Comparison of ENCODE assay signal across 20 mouse cellular contexts in genomic region chr4:130164121-130164520, GRCm38 (mm10). TPM values are rescaled to one million over a fixed set of nuclear protein-coding genes. Genes with fewer than 3 reads are reported as not detected.
DNase-seq lines count a peak whose midpoint lies in the region; ATAC-seq and TF ChIP-seq lines count a peak whose summit lies in the region.
"Had no signal": no experiment of that assay in that cellular context is flagged by ENCODE, and none has a peak within 500 bp of the region (broad histone marks: within the 10 kb centered on the region; RNA-seq: fewer than 3 reads in every experiment).

No protein-coding gene starts in this region.

- intact Hi-C loops in heart, postnatal 10 days (cut with DNase I): loop anchor here (10.0 kb wide), 1 partner anchor 349 kb away; the partner anchor contains the start of gene Ptp4a2

- DNase-seq in heart, postnatal 10 days: no peak
- DNase-seq in liver, adult 2 months (ENCODE audit: extremely low read depth, low read depth, low spot score): no peak
- no peak for DNase-seq in liver, embryonic 11.5 days (ENCODE audit: low spot score)
- DNase-seq in embryonic facial prominence, embryonic 10.5 days (ENCODE audit: low spot score): no peak
- no peak for DNase-seq in limb, embryonic 10.5 days (ENCODE audit: low spot score)
- DNase-seq in thymus, postnatal 0 days (ENCODE audit: low spot score): no peak
- no peak for DNase-seq in ovary, postnatal 36 days (ENCODE audit: low spot score)
- DNase-seq: cerebellum, adult 11-12 months had no signal

- peak overlapping the region; percentile 70 for H3K4me2 ChIP-seq in heart, embryonic 13.5 days
- H3K4me2 ChIP-seq in liver, embryonic 11.5 days: no peak overlapping the region

- peak overlapping the region; percentile 71 for H3K27ac ChIP-seq in heart, embryonic 13.5 days (replicated peaks)
- H3K27ac ChIP-seq in liver, adult 2 months (replicated peaks; ENCODE audit: insufficient read depth, low read depth, low read length): peak overlapping the region; percentile 45
- no peak overlapping the region for H3K27ac ChIP-seq in liver, embryonic 11.5 days (ENCODE audit: low read depth, low read length)
- peak overlapping the region; percentile 84; the same call in 1 of the 2 replicates for H3K27ac ChIP-seq in embryonic facial prominence, embryonic 10.5 days (replicated peaks)
- H3K27ac ChIP-seq in limb, embryonic 10.5 days: peak overlapping the region; percentile 75
- H3K27ac ChIP-seq: embryonic facial prominence, embryonic 15.5 days; liver, embryonic 15.5 days had no signal

- H3K4me1 ChIP-seq in heart, embryonic 13.5 days: peaks cover 74% of the 10 kb centered on the region
- H3K4me1 ChIP-seq in liver, adult 2 months (ENCODE audit: control insufficient read depth, insufficient read depth, low read length): peaks cover 5% of the 10 kb centered on the region; the same call in 1 of the 2 replicates
- peaks cover 18% of the 10 kb centered on the region for H3K4me1 ChIP-seq in liver, embryonic 11.5 days (replicated peaks; ENCODE audit: control insufficient read depth, insufficient read depth, low read length)
- H3K4me1 ChIP-seq in embryonic facial prominence, embryonic 10.5 days: peaks cover 62% of the 10 kb centered on the region
- H3K4me1 ChIP-seq in limb, embryonic 10.5 days: peaks cover 54% of the 10 kb centered on the region

- H3K79me2 ChIP-seq in liver, adult 2 months (ENCODE audit: control insufficient read depth, insufficient read depth, low read length): no peaks in the 10 kb centered on the region

- no peak for ATAC-seq in heart, embryonic 13.5 days (ENCODE audit: extremely low read depth, insufficient number of reproducible peaks, low FRiP score, low TSS enrichment)
- no peak for ATAC-seq in liver, embryonic 11.5 days (replicated peaks; ENCODE audit: low FRiP score)
- ATAC-seq: midbrain, embryonic 16.5 days had no signal

- WGBS in heart, embryonic 13.5 days: 71% methylated on average over 6 of the region's 6 CpGs
- WGBS in liver, adult 2 months: 81% methylated on average over 6 of the region's 6 CpGs
- WGBS in liver, embryonic 11.5 days: 66% methylated on average over 6 of the region's 6 CpGs
- 71% methylated on average over 6 of the region's 6 CpGs for WGBS in embryonic facial prominence, embryonic 10.5 days
- 61% methylated on average over 6 of the region's 6 CpGs for WGBS in limb, embryonic 10.5 days

- peaks cover 10% of the 10 kb centered on the region for H3K36me3 ChIP-seq in heart, embryonic 13.5 days
- no peaks in the 10 kb centered on the region for H3K36me3 ChIP-seq in liver, adult 2 months (ENCODE audit: control insufficient read depth, insufficient read depth, low read length)
- H3K36me3 ChIP-seq in liver, embryonic 11.5 days (ENCODE audit: control insufficient read depth, insufficient read depth, low read length): no peaks in the 10 kb centered on the region
- H3K36me3 ChIP-seq in embryonic facial prominence, embryonic 10.5 days (replicated peaks): no peaks in the 10 kb centered on the region; the same call in 1 of the 2 replicates
- no peaks in the 10 kb centered on the region for H3K36me3 ChIP-seq in limb, embryonic 10.5 days
- H3K36me3 ChIP-seq: embryonic facial prominence, embryonic 15.5 days had no signal

- no peaks in the 10 kb centered on the region for H3K9me3 ChIP-seq in heart, embryonic 13.5 days
- H3K9me3 ChIP-seq in liver, embryonic 11.5 days (ENCODE audit: control insufficient read depth, low read length): no peaks in the 10 kb centered on the region
- H3K9me3 ChIP-seq in embryonic facial prominence, embryonic 10.5 days: no peaks in the 10 kb centered on the region
- no peaks in the 10 kb centered on the region for H3K9me3 ChIP-seq in limb, embryonic 10.5 days (replicated peaks)
- H3K9me3 ChIP-seq: embryonic facial prominence, embryonic 15.5 days; G1E; liver, embryonic 15.5 days; megakaryocyte, embryonic 14.5 days had no signal

- H3K9ac ChIP-seq in heart, embryonic 13.5 days: peak overlapping the region; percentile 80
- H3K9ac ChIP-seq in liver, adult 2 months (ENCODE audit: low read depth, low read length): no peak overlapping the region
- no peak overlapping the region for H3K9ac ChIP-seq in liver, embryonic 11.5 days (ENCODE audit: low read depth, low read length)
- H3K9ac ChIP-seq: embryonic facial prominence, embryonic 15.5 days; liver, embryonic 15.5 days had no signal

- no peak for TF ChIP-seq POLR2A in liver, adult 2 months (IDR thresholded peaks at IDR 0.05; ENCODE audit: extremely low read depth, insufficient read depth, low read length)

- TF ChIP-seq CTCF in liver, adult 2 months (IDR thresholded peaks at IDR 0.05; ENCODE audit: low read depth, low read length): no peak

- H3K4me3 ChIP-seq in heart, embryonic 13.5 days: no peak overlapping the region
- no peak overlapping the region for H3K4me3 ChIP-seq in liver, adult 2 months (ENCODE audit: insufficient read depth, low read depth, low read length)
- no peak overlapping the region for H3K4me3 ChIP-seq in liver, embryonic 11.5 days (ENCODE audit: low read depth, low read length)
- H3K4me3 ChIP-seq in embryonic facial prominence, embryonic 10.5 days: no peak overlapping the region
- no peak overlapping the region for H3K4me3 ChIP-seq in limb, embryonic 10.5 days
- H3K4me3 ChIP-seq: liver, embryonic 15.5 days; megakaryocyte, embryonic 14.5 days had no signal

- H3K27me3 ChIP-seq in heart, embryonic 13.5 days (replicated peaks): no peaks in the 10 kb centered on the region
- H3K27me3 ChIP-seq in liver, adult 2 months (ENCODE audit: control insufficient read depth, insufficient read depth, low read length): no peaks in the 10 kb centered on the region
- H3K27me3 ChIP-seq in liver, embryonic 11.5 days (replicated peaks; ENCODE audit: control insufficient read depth, insufficient read depth, low read length): peaks cover 54% of the 10 kb centered on the region
- peaks cover 95% of the 10 kb centered on the region for H3K27me3 ChIP-seq in embryonic facial prominence, embryonic 10.5 days (replicated peaks; ENCODE audit: low read depth, poor library complexity, severe bottlenecking)
- peaks cover 84% of the 10 kb centered on the region for H3K27me3 ChIP-seq in limb, embryonic 10.5 days (ENCODE audit: low read depth, poor library complexity, severe bottlenecking)

RNA-seq across cellular contexts. Expression of gene Tinagl1, which starts 10.8 kb away (rescaled TPM):
- polyA plus RNA-seq in heart, embryonic 13.5 days (2015; fragmentation: Nextera tagmentation; extraction: Ambion mirVana): 47.4 and 53.0 TPM in 2 replicates
- total RNA-seq in heart, postnatal 10 days (2021): 10 to 100 TPM; 64.6 to 83.6 TPM
- 13.3 and 21.4 TPM in 2 replicates for total RNA-seq in liver, adult 2 months (2014; rRNA removed)
- 30.5 and 35.3 TPM in 2 replicates for polyA plus RNA-seq in liver, adult 2 months (2012; rRNA removed)
- polyA plus RNA-seq in liver, embryonic 11.5 days (2014; fragmentation: Nextera tagmentation; extraction: Ambion mirVana): 15.3 and 16.1 TPM in 2 replicates
- 10.7 and 12.3 TPM in 2 replicates for polyA plus RNA-seq in embryonic facial prominence, embryonic 10.5 days (2016; fragmentation: Nextera tagmentation; extraction: Ambion mirVana)
- polyA plus RNA-seq in limb, embryonic 10.5 days (2016; fragmentation: Nextera tagmentation; extraction: Ambion mirVana): 8.0 and 8.1 TPM in 2 replicates
- polyA plus RNA-seq in thymus, postnatal 0 days (2015; fragmentation: Nextera tagmentation; extraction: Ambion mirVana): 47.3 and 52.2 TPM in 2 replicates

RNA-seq across cellular contexts. Expression of gene Hcrtr1, which starts 25.0 kb away (rescaled TPM):
- polyA plus RNA-seq in heart, embryonic 13.5 days (2015; fragmentation: Nextera tagmentation; extraction: Ambion mirVana): 0.32 TPM in 1 of 2 replicates, not detected in the other
- not detected for total RNA-seq in heart, postnatal 10 days (2021)
- not detected in 2 replicates for total RNA-seq in liver, adult 2 months (2014; rRNA removed)
- polyA plus RNA-seq in liver, adult 2 months (2012; rRNA removed): 0.04 TPM in 1 of 2 replicates, not detected in the other
- 0.12 and 0.30 TPM in 2 replicates for polyA plus RNA-seq in liver, embryonic 11.5 days (2014; fragmentation: Nextera tagmentation; extraction: Ambion mirVana)
- polyA plus RNA-seq in embryonic facial prominence, embryonic 10.5 days (2016; fragmentation: Nextera tagmentation; extraction: Ambion mirVana): 0.21 and 0.41 TPM in 2 replicates
- 0.18 TPM in 1 of 2 replicates, not detected in the other for polyA plus RNA-seq in limb, embryonic 10.5 days (2016; fragmentation: Nextera tagmentation; extraction: Ambion mirVana)
- polyA plus RNA-seq in thymus, postnatal 0 days (2015; fragmentation: Nextera tagmentation; extraction: Ambion mirVana): 0.28 and 0.34 TPM in 2 replicates
- total RNA-seq: common myeloid progenitor, adult 5-6 weeks; G1E had no signal
- polyA plus RNA-seq: embryonic facial prominence, embryonic 15.5 days; G1E; liver, embryonic 15.5 days had no signal

RNA-seq across cellular contexts. Expression of gene Gm853, which starts 58.1 kb away (rescaled TPM):
- polyA plus RNA-seq in heart, embryonic 13.5 days (2015; fragmentation: Nextera tagmentation; extraction: Ambion mirVana): not detected in 2 replicates
- not detected for total RNA-seq in heart, postnatal 10 days (2021)
- total RNA-seq in liver, adult 2 months (2014; rRNA removed): not detected in 2 replicates
- not detected in 2 replicates for polyA plus RNA-seq in liver, adult 2 months (2012; rRNA removed)
- polyA plus RNA-seq in liver, embryonic 11.5 days (2014; fragmentation: Nextera tagmentation; extraction: Ambion mirVana): not detected in 2 replicates
- not detected in 2 replicates for polyA plus RNA-seq in embryonic facial prominence, embryonic 10.5 days (2016; fragmentation: Nextera tagmentation; extraction: Ambion mirVana)
- not detected in 2 replicates for polyA plus RNA-seq in limb, embryonic 10.5 days (2016; fragmentation: Nextera tagmentation; extraction: Ambion mirVana)
- 0.05 TPM in 1 of 2 replicates, not detected in the other for polyA plus RNA-seq in thymus, postnatal 0 days (2015; fragmentation: Nextera tagmentation; extraction: Ambion mirVana)
- total RNA-seq: adrenal gland, adult 18-20 months; common myeloid progenitor, adult 5-6 weeks; layer of hippocampus, postnatal 25 days had no signal
- polyA plus RNA-seq: embryonic facial prominence, embryonic 15.5 days; forebrain, embryonic 11.5 days; G1E; gonadal fat pad, adult 2 months; liver, embryonic 15.5 days; midbrain, embryonic 16.5 days; neural tube, embryonic 11.5 days had no signal
